In genomic region chrX:141156696-141157095, GRCm38 (mm10) we compare ENCODE assay signal across 11 mouse cellular contexts.
DNase-seq lines count a peak whose midpoint lies in the region; ATAC-seq and TF ChIP-seq lines count a peak whose summit lies in the region.
"Had no signal": no experiment of that assay in that cellular context is flagged by ENCODE, and none has a peak within 500 bp of the region (broad histone marks: within the 10 kb centered on the region; RNA-seq: fewer than 3 reads in every experiment).

No protein-coding gene starts in this region.

- WGBS in heart, adult 2 months = 6% methylated on average over 2 of the region's 2 CpGs
- WGBS in midbrain, embryonic 13.5 days = 9% methylated on average over 2 of the region's 2 CpGs
- 15% methylated on average over 2 of the region's 2 CpGs for whole genome bisulfite sequencing in midbrain, embryonic 11.5 days

- H3K9me3 ChIP-seq in midbrain, embryonic 13.5 days = no peaks in the 10 kb centered on the region
- no peaks in the 10 kb centered on the region for H3K9me3 ChIP-seq in midbrain, embryonic 11.5 days (ENCODE audit: control insufficient read depth, low read length)
- H3K9me3 ChIP-seq: embryonic facial prominence, embryonic 15.5 days; hindbrain, embryonic 15.5 days; liver, embryonic 13.5 days had no signal

- no peaks in the 10 kb centered on the region; the same call in 1 of the 2 replicates for H3K4me1 ChIP-seq in heart, adult 2 months (ENCODE audit: control insufficient read depth, insufficient read depth, low read length)
- H3K4me1 ChIP-seq in midbrain, embryonic 13.5 days (replicated peaks) = no peaks in the 10 kb centered on the region
- H3K4me1 ChIP-seq in midbrain, embryonic 11.5 days (ENCODE audit: control insufficient read depth, insufficient read depth, low read length) = no peaks in the 10 kb centered on the region
- H3K4me1 ChIP-seq: embryonic facial prominence, embryonic 15.5 days; hindbrain, embryonic 15.5 days; liver, embryonic 13.5 days had no signal

- H3K27me3 ChIP-seq in heart, adult 2 months (ENCODE audit: control insufficient read depth, insufficient read depth, low read length) = no peaks in the 10 kb centered on the region
- H3K27me3 ChIP-seq in midbrain, embryonic 13.5 days = peaks cover 26% of the 10 kb centered on the region; the same call in 1 of the 2 replicates
- peaks cover 16% of the 10 kb centered on the region for H3K27me3 ChIP-seq in midbrain, embryonic 11.5 days (ENCODE audit: control insufficient read depth, insufficient read depth, low read length)
- H3K27me3 ChIP-seq in splenic B cell, adult 2 months (ENCODE audit: control insufficient read depth, insufficient read depth, low read length, poor library complexity, severe bottlenecking) = no peaks in the 10 kb centered on the region
- H3K27me3 ChIP-seq: embryonic facial prominence, embryonic 15.5 days; hindbrain, embryonic 15.5 days; liver, embryonic 13.5 days had no signal

- H3K4me3 ChIP-seq in heart, adult 2 months = no peak overlapping the region
- no peak overlapping the region for H3K4me3 ChIP-seq in midbrain, embryonic 13.5 days (replicated peaks)
- no peak overlapping the region for H3K4me3 ChIP-seq in midbrain, embryonic 11.5 days (ENCODE audit: low read depth, low read length)
- H3K4me3 ChIP-seq: embryonic facial prominence, embryonic 15.5 days; hindbrain, embryonic 15.5 days; liver, embryonic 13.5 days had no signal

- intact Hi-C loops in heart, adult 2 months (cut with DNase I) = loop anchor here (1.0 kb wide), 1 partner anchor 245 kb away; no protein-coding TSS in a partner anchor

- peak; percentile 59; the same call in 1 of the 2 replicates for ATAC-seq in midbrain, embryonic 13.5 days
- ATAC-seq in midbrain, embryonic 11.5 days (ENCODE audit: low FRiP score) = no peak
- ATAC-seq in common myeloid progenitor, adult 5-6 weeks (replicated peaks; ENCODE audit: low read depth, poor library complexity, severe bottlenecking) = peak; percentile 87

- no peaks in the 10 kb centered on the region for H3K79me2 ChIP-seq in heart, adult 2 months (replicated peaks; ENCODE audit: control insufficient read depth, insufficient read depth, low read length)

- no peak overlapping the region for H3K27ac ChIP-seq in heart, adult 2 months
- no peak overlapping the region for H3K27ac ChIP-seq in midbrain, embryonic 13.5 days
- H3K27ac ChIP-seq in midbrain, embryonic 11.5 days (ENCODE audit: low read depth, low read length) = no peak overlapping the region
- H3K27ac ChIP-seq: embryonic facial prominence, embryonic 15.5 days; hindbrain, embryonic 15.5 days; liver, embryonic 13.5 days had no signal

- DNase-seq in heart, adult 2 months = no peak
- no peak for DNase-seq in heart, postnatal 4 days
- DNase-seq in midbrain, embryonic 11.5 days (ENCODE audit: low spot score, missing footprints) = no peak
- peak; percentile 48 for DNase-seq in splenic B cell, adult 2 months (ENCODE audit: low read depth, low spot score)
- no peak for DNase-seq in urinary bladder, postnatal 14 days (ENCODE audit: low spot score)
- DNase-seq in left cerebral cortex, adult 8-10 months (ENCODE audit: low spot score in 2 of 2) = no peak
- DNase-seq: liver, embryonic 13.5 days had no signal

- no peaks in the 10 kb centered on the region for H3K36me3 ChIP-seq in heart, adult 2 months (ENCODE audit: control insufficient read depth, insufficient read depth, low read length)
- H3K36me3 ChIP-seq in midbrain, embryonic 13.5 days = no peaks in the 10 kb centered on the region
- H3K36me3 ChIP-seq in midbrain, embryonic 11.5 days (ENCODE audit: control insufficient read depth, insufficient read depth, low read length) = no peaks in the 10 kb centered on the region
- no peaks in the 10 kb centered on the region for H3K36me3 ChIP-seq in splenic B cell, adult 2 months (ENCODE audit: control insufficient read depth, insufficient read depth, low read length, poor library complexity, severe bottlenecking)
- H3K36me3 ChIP-seq: embryonic facial prominence, embryonic 15.5 days; hindbrain, embryonic 15.5 days; liver, embryonic 13.5 days had no signal

- H3K9ac ChIP-seq in heart, adult 2 months (ENCODE audit: low read depth, low read length) = no peak overlapping the region
- no peak overlapping the region for H3K9ac ChIP-seq in midbrain, embryonic 13.5 days (replicated peaks)
- H3K9ac ChIP-seq in midbrain, embryonic 11.5 days (ENCODE audit: low read length) = no peak overlapping the region
- H3K9ac ChIP-seq: embryonic facial prominence, embryonic 15.5 days; hindbrain, embryonic 15.5 days; liver, embryonic 13.5 days had no signal

- no peak overlapping the region for H3K4me2 ChIP-seq in midbrain, embryonic 13.5 days (replicated peaks)
- H3K4me2 ChIP-seq in midbrain, embryonic 11.5 days = no peak overlapping the region
- H3K4me2 ChIP-seq: embryonic facial prominence, embryonic 15.5 days; hindbrain, embryonic 15.5 days; liver, embryonic 13.5 days had no signal

- TF ChIP-seq POLR2A in heart, adult 2 months (IDR thresholded peaks at IDR 0.05; ENCODE audit: insufficient read depth, low read depth, low read length) = no peak

- no peak for TF ChIP-seq EP300 in heart, adult 2 months (IDR thresholded peaks at IDR 0.05; ENCODE audit: insufficient read depth, low read depth, low read length)

- TF ChIP-seq CTCF in heart, adult 2 months (IDR thresholded peaks at IDR 0.05) = peak; percentile 81
